Comparison of ENCODE assay signal across 8 mouse cellular contexts in genomic region chr3:68493586-68494295, GRCm38 (mm10).
DNase-seq lines count a peak whose midpoint lies in the region; ATAC-seq and TF ChIP-seq lines count a peak whose summit lies in the region.

No protein-coding gene starts in this region.

- H3ac ChIP-seq in C2C12 (ENCODE audit: control insufficient read depth, insufficient read length, low read depth) = peak overlapping the region; percentile 98

- no peaks in the 10 kb centered on the region for H3K9me3 ChIP-seq in forebrain, embryonic 12.5 days
- no peaks in the 10 kb centered on the region for H3K9me3 ChIP-seq in heart, embryonic 15.5 days (replicated peaks)
- no peaks in the 10 kb centered on the region for H3K9me3 ChIP-seq in liver, embryonic 12.5 days (replicated peaks)

- WGBS in forebrain, embryonic 12.5 days = under 1% methylated on average over 58 of the region's 70 CpGs
- WGBS in heart, embryonic 15.5 days = under 1% methylated on average over 66 of the region's 70 CpGs
- WGBS in liver, embryonic 12.5 days (ENCODE audit: insufficient replicate concordance) = under 1% methylated on average over 58 of the region's 70 CpGs

- H3K4me2 ChIP-seq in forebrain, embryonic 12.5 days = peak overlapping the region; percentile 99
- H3K4me2 ChIP-seq in heart, embryonic 15.5 days = peak overlapping the region; percentile 87
- peak overlapping the region; percentile 93 for H3K4me2 ChIP-seq in liver, embryonic 12.5 days

- peak; percentile 89 for ATAC-seq in forebrain, embryonic 12.5 days (ENCODE audit: low FRiP score)
- ATAC-seq in heart, embryonic 15.5 days (replicated peaks; ENCODE audit: insufficient number of reproducible peaks, insufficient read depth, low FRiP score, low read depth) = peak; percentile 77
- peak; percentile 73 for ATAC-seq in liver, embryonic 12.5 days

- DNase-seq in cerebellum, adult 11 months = peak; percentile 22
- DNase-seq in kidney, postnatal 10 days = peak; percentile 93
- DNase-seq in neural tube, embryonic 10.5 days (ENCODE audit: extremely low spot score, low spot score) = peak; percentile 90
- DNase-seq in testis, postnatal 10 days (ENCODE audit: low spot score) = peak; percentile 74

- peaks cover 43% of the 10 kb centered on the region for H3K79me2 ChIP-seq in C2C12 (ENCODE audit: control insufficient read depth, insufficient read depth)

- TF ChIP-seq CTCF in C2C12 (IDR thresholded peaks at IDR 0.05; ENCODE audit: control insufficient read depth, insufficient read depth, insufficient read length) = peak; percentile 31

- H3K79me3 ChIP-seq in C2C12 (ENCODE audit: low read depth) = peaks cover 33% of the 10 kb centered on the region

- peaks cover 17% of the 10 kb centered on the region for H3K36me3 ChIP-seq in C2C12 (ENCODE audit: control insufficient read depth, insufficient read depth)
- H3K36me3 ChIP-seq in forebrain, embryonic 12.5 days (replicated peaks) = no peaks in the 10 kb centered on the region
- no peaks in the 10 kb centered on the region for H3K36me3 ChIP-seq in heart, embryonic 15.5 days
- no peaks in the 10 kb centered on the region for H3K36me3 ChIP-seq in liver, embryonic 12.5 days

- peak overlapping the region; percentile 71 for H3K4me3 ChIP-seq in C2C12 (ENCODE audit: insufficient read depth, poor library complexity, severe bottlenecking)
- peak overlapping the region; percentile 69 for H3K4me3 ChIP-seq in forebrain, embryonic 12.5 days (replicated peaks)
- peak overlapping the region; percentile 87 for H3K4me3 ChIP-seq in heart, embryonic 15.5 days
- H3K4me3 ChIP-seq in liver, embryonic 12.5 days = peak overlapping the region; percentile 70

- H3K9ac ChIP-seq in forebrain, embryonic 12.5 days = peak overlapping the region; percentile 70
- peak overlapping the region; percentile 89 for H3K9ac ChIP-seq in heart, embryonic 15.5 days
- peak overlapping the region; percentile 62 for H3K9ac ChIP-seq in liver, embryonic 12.5 days

- no peaks in the 10 kb centered on the region for H3K27me3 ChIP-seq in C2C12 (ENCODE audit: control insufficient read depth, insufficient read depth, insufficient read length)
- peaks cover 27% of the 10 kb centered on the region for H3K27me3 ChIP-seq in forebrain, embryonic 12.5 days
- no peaks in the 10 kb centered on the region for H3K27me3 ChIP-seq in heart, embryonic 15.5 days
- peaks cover 42% of the 10 kb centered on the region for H3K27me3 ChIP-seq in liver, embryonic 12.5 days (replicated peaks)

- peak overlapping the region; percentile 80 for H3K27ac ChIP-seq in forebrain, embryonic 12.5 days
- peak overlapping the region; percentile 98 for H3K27ac ChIP-seq in heart, embryonic 15.5 days
- peak overlapping the region; percentile 63 for H3K27ac ChIP-seq in liver, embryonic 12.5 days

- peaks cover 18% of the 10 kb centered on the region for H3K4me1 ChIP-seq in forebrain, embryonic 12.5 days
- H3K4me1 ChIP-seq in heart, embryonic 15.5 days (replicated peaks) = peaks cover 29% of the 10 kb centered on the region
- H3K4me1 ChIP-seq in liver, embryonic 12.5 days = peaks cover 41% of the 10 kb centered on the region

TF ChIP-seq in C2C12, 6 proteins besides CTCF, POLR2A, EP300 and RAD21:
- TF ChIP-seq USF1 (IDR thresholded peaks at IDR 0.05; ENCODE audit: low read depth) (no peak), FOSL1 (IDR thresholded peaks at IDR 0.05; ENCODE audit: insufficient read depth, low read length, poor library complexity, severe bottlenecking) (no peak), MYOG (IDR thresholded peaks at IDR 0.05; ENCODE audit: control insufficient read depth, extremely low read depth, insufficient read length) (no peak), CEBPB (IDR thresholded peaks at IDR 0.05; ENCODE audit: low read depth) (no peak), MAX (IDR thresholded peaks at IDR 0.05) (peak; percentile 35), MYOD1 (IDR thresholded peaks at IDR 0.05; ENCODE audit: control insufficient read depth, insufficient read length, low read depth) (no peak)

Comparison
In these comparisons a context has a peak if more than half of its experiments do, and no peak if none do; other contexts are left out.
1. Peak in every context shown above with its lines: DNase-seq, ATAC-seq, H3K4me3 ChIP-seq and H3K27ac ChIP-seq.
2. DNase-seq: peak in every context shown above with its lines; median percentile 93 in kidney, postnatal 10 days; 90 in neural tube, embryonic 10.5 days; 74 in testis, postnatal 10 days; 22 in cerebellum, adult 11 months.